Mouse (Mus musculus) CD4-positive, CD25-positive, alpha-beta regulatory T cell, adult 4 months (primary cell): ENCODE data around the gene Lipc. TPM values are rescaled to one million over a fixed set of nuclear protein-coding genes. Genes with fewer than 3 reads are reported as not detected.

Source experiments
- ATAC-seq: one replicate; pipeline ENCODE4 v1.8.0; 2017
- polyA plus RNA-seq, 2 experiments: library from polyadenylated mRNA; unstranded; fragments of 100-300 nt; shearing (Covaris generic); gene quantifications; one replicate each; pipeline ENCODE4 v1.2.1; 2017

Lipc gene
- polyA plus RNA-seq, 2 experiments from 2014 or later = not detected

- no peak for ATAC-seq
Observed at GRCm38 (mm10) chr9:70816701-70817305, 135.2 kb downstream of the Lipc start.

DNA sequence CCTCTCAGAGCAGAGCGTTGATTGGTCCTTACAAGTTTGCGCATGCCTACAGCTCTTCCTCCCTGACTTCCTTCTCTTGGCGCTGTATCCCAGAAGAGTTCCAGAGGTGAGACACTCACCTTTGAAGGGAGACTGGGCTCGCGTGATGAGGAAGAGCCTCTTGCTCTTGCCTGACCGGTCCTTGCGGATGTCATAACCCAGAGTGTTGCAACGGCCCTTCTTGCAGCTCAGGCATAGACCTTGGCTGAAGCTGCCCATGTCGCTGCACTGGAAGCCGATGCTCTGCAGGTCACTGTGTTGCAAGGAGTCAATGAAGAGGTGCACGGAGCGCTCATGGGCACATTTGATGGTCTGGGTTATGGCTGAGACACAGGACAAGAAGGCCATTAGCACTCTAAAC lies 139.5 kb downstream of the Lipc start:
- no peak for ATAC-seq

DNA sequence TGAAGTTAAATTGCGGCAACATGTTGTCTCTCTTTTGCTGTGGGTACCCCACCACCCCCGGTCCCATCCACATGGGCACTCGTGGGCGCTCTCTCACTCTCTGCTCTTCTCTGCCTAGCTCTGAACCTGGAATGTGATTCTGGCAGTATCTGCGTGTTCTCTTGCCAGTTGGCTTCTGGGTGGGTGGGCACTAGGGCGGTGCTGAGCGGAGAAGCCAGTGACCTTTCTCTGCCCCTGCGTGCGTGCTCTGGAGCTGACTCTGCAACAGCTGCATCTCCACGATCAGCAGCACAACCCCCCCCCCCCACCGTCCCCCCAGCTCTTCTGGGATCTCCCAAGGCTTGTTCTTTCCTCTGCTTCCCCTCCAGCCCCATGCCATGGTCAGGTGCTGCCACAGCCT lies 144.3 kb downstream of the Lipc start:
- no peak for ATAC-seq

- no peak for ATAC-seq
Observed at GRCm38 (mm10) chr9:70806069-70806468, 146.0 kb downstream of the Lipc start.

DNA sequence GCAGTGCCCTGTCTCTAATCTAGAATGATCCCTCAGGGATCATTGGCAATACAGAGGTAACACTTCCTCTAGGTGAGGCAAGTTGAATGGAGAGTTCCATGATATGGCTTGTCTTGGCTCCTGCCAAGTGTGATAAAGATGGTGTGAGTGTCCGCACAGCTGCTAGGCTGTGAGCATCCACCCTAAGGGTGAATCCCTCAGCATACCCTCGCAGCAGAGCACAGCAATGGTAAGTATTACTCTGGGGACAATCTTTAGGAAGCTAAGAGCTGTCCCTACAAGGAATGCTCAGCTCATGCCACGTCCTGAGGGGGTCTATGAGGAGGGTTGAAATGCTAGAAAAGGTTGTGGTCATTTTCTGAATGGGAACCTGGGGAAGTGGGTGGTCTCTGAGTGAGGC lies 149.2 kb downstream of the Lipc start:
- no peak for ATAC-seq

GRCm38 (mm10) chr9:70801761-70802160 lies 150.3 kb downstream of the Lipc start:
- no peak for ATAC-seq

DNA sequence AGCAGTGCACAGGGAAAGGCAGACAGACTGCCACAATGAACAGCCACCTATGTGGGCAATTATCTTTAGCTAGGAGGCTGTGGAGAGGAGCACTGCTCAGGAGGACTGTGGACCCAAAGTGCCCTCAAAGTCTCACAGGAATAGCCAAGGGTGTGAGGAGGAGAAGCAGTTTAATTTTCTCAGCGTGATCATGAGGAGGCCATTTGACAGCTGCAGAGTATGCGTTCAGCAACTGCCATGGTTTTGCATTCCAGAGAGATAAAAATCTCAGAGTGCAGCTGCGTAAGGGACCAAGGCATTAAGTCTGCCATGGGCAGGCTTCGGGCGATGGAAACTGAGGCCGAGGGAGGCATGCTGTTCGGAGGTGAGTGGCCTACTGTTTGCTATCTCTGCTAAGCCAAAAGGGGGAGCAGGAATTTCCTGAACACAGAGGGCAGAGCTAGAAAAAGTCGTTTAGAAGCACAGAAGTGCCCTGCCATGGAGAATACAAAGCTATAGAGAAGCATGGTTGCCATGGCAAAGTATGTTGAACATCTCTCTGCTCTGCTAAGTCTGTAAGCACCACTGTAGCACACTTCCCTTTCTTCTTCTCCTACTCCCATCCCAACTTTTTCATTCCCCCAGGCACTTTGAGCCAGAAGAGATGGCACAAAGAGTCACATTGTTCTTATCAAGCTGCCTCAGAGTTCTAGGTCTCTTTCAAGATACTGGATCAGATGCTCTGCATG lies 151.3 kb downstream of the Lipc start:
- no peak for ATAC-seq

GRCm38 (mm10) chr9:70795439-70795757 lies 156.6 kb downstream of the Lipc start:
- ATAC-seq = no peak

- ATAC-seq = no peak
Observed at GRCm38 (mm10) chr9:70794643-70795438, 157.2 kb downstream of the Lipc start.

GRCm38 (mm10) chr9:70790621-70791020 lies 161.4 kb downstream of the Lipc start:
- ATAC-seq = no peak

GRCm38 (mm10) chr9:70788705-70789104 lies 163.3 kb downstream of the Lipc start:
- ATAC-seq = no peak

- ATAC-seq = no peak
Observed at GRCm38 (mm10) chr9:70782191-70782590, 169.8 kb downstream of the Lipc start.

DNA sequence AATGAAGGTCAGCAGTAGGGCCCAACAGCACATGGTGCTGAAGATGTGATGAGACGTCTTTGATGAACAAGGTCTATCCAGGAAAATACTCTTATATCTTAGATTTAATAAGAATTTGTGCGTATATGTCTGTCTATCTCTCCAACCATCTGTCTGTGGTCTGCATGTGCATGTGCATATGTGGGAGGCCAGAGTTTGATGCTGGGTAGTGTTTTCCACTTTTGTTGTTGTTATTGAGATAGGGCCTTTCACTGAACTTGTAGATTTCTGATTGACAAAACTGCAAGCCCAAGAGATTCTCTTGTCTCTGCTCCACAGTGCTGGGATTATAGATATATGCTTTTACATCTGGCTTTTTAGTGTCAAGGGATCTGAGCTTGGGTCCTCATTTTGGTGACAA lies 176.5 kb downstream of the Lipc start:
- no peak for ATAC-seq

DNA sequence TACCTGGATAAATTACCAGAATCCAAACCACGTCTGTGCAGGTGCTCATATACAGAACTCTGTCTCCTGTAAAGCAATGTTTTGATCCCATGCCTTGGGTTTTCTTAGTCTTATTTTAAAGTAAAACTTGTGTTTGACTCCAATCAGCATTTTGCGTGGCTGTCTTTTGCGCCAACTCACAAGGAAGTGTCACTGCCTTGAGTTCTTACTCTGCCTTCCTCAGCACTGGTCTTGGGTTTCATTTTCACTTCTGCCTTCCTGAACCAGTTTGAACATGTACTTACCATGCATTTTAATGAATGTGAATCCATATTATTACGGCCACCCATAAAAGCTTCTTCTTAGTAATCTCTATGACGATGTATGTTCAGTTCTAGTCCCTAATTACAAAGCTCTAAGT lies 191.1 kb downstream of the Lipc start:
- ATAC-seq = peak; percentile 94

DNA sequence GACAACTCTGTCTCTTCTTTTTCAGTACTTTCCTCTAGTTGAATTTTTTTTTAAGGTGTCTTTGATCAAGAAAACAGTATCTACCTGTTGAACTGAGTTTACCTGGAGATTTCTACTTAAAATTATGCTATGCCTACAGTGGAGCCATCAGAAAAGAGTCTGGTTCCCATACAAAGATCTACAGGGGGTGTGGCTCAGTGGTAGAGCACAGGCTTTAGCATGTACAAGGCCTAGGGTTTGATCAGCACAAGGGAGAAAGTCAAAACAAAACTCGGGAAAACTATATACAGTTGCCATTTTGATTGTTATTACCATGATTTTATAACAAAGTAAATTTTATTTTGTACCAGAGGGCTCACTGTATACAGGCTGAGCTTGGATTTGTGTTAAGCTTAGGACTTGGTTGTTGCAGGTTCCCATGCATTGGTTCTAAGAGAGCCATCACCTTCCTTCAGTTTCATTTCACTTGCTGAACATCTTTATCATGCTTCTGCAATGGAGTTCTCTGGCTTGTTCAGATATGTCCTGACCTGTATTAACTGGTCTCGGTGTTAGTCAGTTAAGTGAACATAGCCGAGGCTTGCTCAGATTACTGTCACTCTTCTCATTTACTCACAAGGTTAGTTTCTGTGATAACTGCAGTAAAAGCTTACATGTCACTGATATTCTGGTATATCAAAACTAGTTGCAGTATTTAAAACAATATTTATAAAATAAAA lies 200.4 kb downstream of the Lipc start:
- ATAC-seq = no peak

Other genes starting within 250 kb of the Lipc start
- gene Aqp9, start 216.5 kb upstream of the Lipc start, polyA plus RNA-seq = under 1 TPM in 1 of 2 experiments, not detected in 1; 0.31 TPM